Mouse (Mus musculus): Measurements from ENCODE around the gene Zfp558. TPM values are rescaled to one million over a fixed set of nuclear protein-coding genes. Genes with fewer than 3 reads are reported as not detected.
"Not testable (repeated sequence)": the region's sequence is repeated elsewhere in the genome, so short reads cannot be mapped to it uniquely, and the experiment has no call there.

Zfp558 gene
- polyA plus RNA-seq (2014; fragmentation: Nextera tagmentation; extraction: Ambion mirVana), result 37.8 and 44.3 TPM in 2 replicates

DNA sequence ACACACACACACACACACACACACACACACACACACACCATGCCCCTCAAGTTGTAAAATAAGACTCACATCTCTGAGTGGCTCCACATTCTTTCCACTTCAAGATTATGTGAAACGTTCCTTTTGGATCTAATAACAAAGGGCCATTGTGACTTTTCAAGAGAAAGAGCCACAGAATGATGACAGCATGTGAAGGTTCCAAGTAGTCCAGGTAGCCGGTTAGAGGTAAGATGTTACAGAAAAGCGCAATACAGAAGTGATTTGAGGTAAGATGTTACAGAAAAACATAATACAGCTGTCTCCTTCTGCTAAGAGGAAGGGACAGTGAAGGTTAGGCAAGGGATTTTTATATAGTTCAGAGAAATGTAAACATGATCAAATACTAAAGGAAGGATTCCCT lies at the start of gene Zfp558, which contains the start of gene Mbd3l1:
TSS of gene Zfp558 (minus strand) at position 101 of the 400 bp plus-strand sequence.
TSS of gene Mbd3l1 (plus strand) at position 192 of the 400 bp plus-strand sequence.
- Histone ChIP-seq H3K27ac (no peak within 1 kb of the TSS), H3K4me2 (replicated peaks) (no peak within 1 kb of the TSS), H3K27me3 (ENCODE audit: control insufficient read depth, insufficient read depth, low read length) (no peaks in the 10 kb centered on the region), H3K36me3 (replicated peaks; ENCODE audit: control insufficient read depth, insufficient read depth) (no peaks in the 10 kb centered on the region), H3K9me3 (ENCODE audit: control insufficient read depth, low read length) (no peaks in the 10 kb centered on the region), H3K9ac (no peak within 1 kb of the TSS), H3K4me1 (replicated peaks; ENCODE audit: control insufficient read depth, insufficient read depth, low read length) (peaks cover 5% of the 10 kb centered on the region), H3K4me3 (replicated peaks; ENCODE audit: low read length) (no peak within 1 kb of the TSS)
- DNase-seq (ENCODE audit: low spot score), result no peak
- 69% methylated on average over 3 of the region's 3 CpGs for WGBS
- ATAC-seq (ENCODE audit: low FRiP score), result no peak

DNA sequence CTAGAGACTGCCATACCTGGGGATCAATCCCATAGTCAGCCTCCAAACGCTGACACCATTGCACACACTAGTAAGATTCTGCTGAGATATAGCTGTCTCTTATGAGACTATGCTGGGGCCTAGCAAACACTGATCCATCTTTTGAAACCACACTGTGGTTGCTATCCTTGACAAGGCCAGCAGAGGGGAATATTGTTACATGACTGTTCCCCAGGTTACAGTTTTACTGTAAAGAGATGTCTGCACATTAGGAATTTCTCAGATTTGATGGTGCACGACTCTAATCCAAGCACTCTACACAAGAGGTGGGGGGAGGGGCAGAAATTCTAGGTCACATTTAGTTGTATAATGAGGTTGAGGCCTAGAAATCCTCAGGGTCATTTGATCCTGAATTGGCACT lies 30.0 kb upstream of the Zfp558 start:
- H3K4me3 ChIP-seq (replicated peaks; ENCODE audit: low read length), result no peak overlapping the region
- no peaks in the 10 kb centered on the region for H3K27me3 ChIP-seq (ENCODE audit: control insufficient read depth, insufficient read depth, low read length)
- no peak overlapping the region for H3K4me2 ChIP-seq (replicated peaks)
- H3K9me3 ChIP-seq (ENCODE audit: control insufficient read depth, low read length), result no peaks in the 10 kb centered on the region
- H3K4me1 ChIP-seq (replicated peaks; ENCODE audit: control insufficient read depth, insufficient read depth, low read length), result no peaks in the 10 kb centered on the region
- H3K9ac ChIP-seq, result no peak overlapping the region
- DNase-seq (ENCODE audit: low spot score) (peak; percentile 42), ATAC-seq (ENCODE audit: low FRiP score) (0 out of 2 replicates have a peak, but pooled peaks have one; percentile 37)
- H3K27ac ChIP-seq, result no peak overlapping the region
- WGBS, result 54% methylated on average over 2 of the region's 2 CpGs
- no peaks in the 10 kb centered on the region for H3K36me3 ChIP-seq (replicated peaks; ENCODE audit: control insufficient read depth, insufficient read depth)

DNA sequence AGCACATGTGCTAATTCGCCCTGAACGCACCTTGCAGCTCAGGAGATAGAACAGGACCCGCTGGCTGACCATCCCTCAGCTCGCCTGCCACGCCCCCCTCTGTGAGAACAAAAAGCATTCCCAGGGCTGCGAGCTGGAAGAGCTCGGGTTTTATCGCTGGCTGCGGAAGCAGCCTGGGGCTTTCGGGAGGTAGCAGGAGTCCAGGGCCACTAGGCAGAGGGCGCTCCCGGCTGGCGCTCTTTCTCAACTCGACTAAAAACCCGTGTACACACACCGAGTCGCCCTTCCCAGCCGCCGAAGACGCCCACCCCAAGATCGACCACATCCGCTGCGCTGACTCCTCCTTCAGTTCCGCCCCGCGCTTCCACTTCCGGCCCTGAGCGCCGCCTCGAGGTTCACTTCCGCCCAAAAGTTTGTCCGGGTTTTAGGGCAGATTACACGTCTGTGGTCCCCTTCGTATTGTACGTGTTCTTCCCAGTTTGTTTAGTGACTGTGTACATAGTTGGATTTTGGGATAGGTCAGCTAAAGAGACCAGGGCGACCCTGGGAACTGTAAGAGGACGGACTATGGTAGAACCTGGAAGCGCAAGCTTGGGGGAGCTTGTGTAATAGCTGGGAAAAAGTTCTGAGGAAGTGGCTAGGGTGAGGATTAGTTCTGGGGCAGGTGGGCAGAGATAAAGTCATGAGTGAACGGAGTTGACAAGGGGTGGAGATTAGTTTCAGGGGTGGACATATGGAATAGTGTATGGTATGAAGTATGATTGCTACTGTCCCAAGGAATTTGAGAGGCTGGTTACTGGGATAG lies 4.5 kb downstream of the Zfp558 start:
- 5% methylated on average over 39 of the region's 39 CpGs for WGBS

DNA sequence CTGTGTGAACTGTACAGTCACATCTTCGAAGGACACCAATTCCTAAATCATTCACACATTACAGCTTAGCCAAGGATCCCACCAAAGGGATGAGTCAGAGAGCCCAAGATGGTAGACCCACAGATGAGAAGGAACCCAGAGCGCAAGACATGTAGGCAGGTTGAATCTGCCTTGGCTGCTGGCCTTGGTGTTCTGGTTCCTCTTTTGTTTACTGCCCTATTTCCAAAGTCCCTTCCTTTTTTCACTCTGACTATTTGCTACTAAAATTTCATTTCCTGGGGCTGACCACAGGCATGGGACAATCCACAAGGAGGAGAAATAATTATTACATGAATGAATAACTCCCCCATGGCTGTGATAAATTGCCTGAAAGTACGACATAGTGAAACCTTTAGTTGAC lies 10.1 kb downstream of the Zfp558 start:
- no peak overlapping the region for H3K9ac ChIP-seq
- DNase-seq (ENCODE audit: low spot score) (no peak), ATAC-seq (ENCODE audit: low FRiP score) (no peak)
- 0 out of 2 replicates have a peak, but pooled peaks cover 9% of the 10 kb centered on the region for H3K9me3 ChIP-seq (ENCODE audit: control insufficient read depth, low read length)
- no peak overlapping the region for H3K4me2 ChIP-seq (replicated peaks)
- H3K27me3 ChIP-seq (ENCODE audit: control insufficient read depth, insufficient read depth, low read length), result no peaks in the 10 kb centered on the region
- H3K4me3 ChIP-seq (replicated peaks; ENCODE audit: low read length), result no peak overlapping the region
- no peak overlapping the region for H3K27ac ChIP-seq
- 96% methylated on average over 3 of the region's 3 CpGs for WGBS
- peaks cover 55% of the 10 kb centered on the region for H3K36me3 ChIP-seq (replicated peaks; ENCODE audit: control insufficient read depth, insufficient read depth)
- H3K4me1 ChIP-seq (replicated peaks; ENCODE audit: control insufficient read depth, insufficient read depth, low read length), result peaks cover 9% of the 10 kb centered on the region; the same call in 1 of the 2 replicates

More for the DNA sequence above, 4.5 kb downstream of the Zfp558 start:
- ATAC-seq (ENCODE audit: low FRiP score) (peak; percentile 97), DNase-seq (ENCODE audit: low spot score) (peak; percentile 87)
- peak overlapping the region; percentile 65 for H3K4me3 ChIP-seq (replicated peaks; ENCODE audit: low read length)
- H3K4me1 ChIP-seq (replicated peaks; ENCODE audit: control insufficient read depth, insufficient read depth, low read length), result peaks cover 14% of the 10 kb centered on the region
- H3K36me3 ChIP-seq (replicated peaks; ENCODE audit: control insufficient read depth, insufficient read depth), result peaks cover 8% of the 10 kb centered on the region
- peak overlapping the region; percentile 87 for H3K4me2 ChIP-seq (replicated peaks)
- H3K9me3 ChIP-seq (ENCODE audit: control insufficient read depth, low read length), result no peaks in the 10 kb centered on the region
- H3K27ac ChIP-seq, result peak overlapping the region; percentile 95
- no peaks in the 10 kb centered on the region for H3K27me3 ChIP-seq (ENCODE audit: control insufficient read depth, insufficient read depth, low read length)
- H3K9ac ChIP-seq, result peak overlapping the region; percentile 87

DNA sequence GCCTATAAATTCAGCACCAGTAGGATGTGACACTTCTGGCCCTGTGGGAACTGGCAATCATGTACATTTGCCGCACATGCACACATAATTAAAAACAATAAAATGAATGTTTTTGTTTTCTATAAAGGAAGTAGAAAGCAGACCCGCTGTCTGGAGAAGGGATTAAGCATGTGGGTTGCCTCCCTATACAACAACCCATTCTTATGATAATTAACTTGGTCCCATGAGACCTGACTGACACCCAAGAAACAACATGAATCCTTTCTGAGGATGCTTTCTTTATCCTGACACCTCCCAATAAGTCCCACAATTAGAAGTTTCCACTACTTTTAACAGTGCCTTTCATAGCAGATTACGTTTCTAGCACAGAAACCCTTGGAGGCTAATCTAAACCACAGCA lies 10.7 kb downstream of the Zfp558 start:
- Histone ChIP-seq H3K9me3 (ENCODE audit: control insufficient read depth, low read length) (0 out of 2 replicates have a peak, but pooled peaks cover 9% of the 10 kb centered on the region), H3K9ac (no peak overlapping the region), H3K27ac (no peak overlapping the region), H3K27me3 (ENCODE audit: control insufficient read depth, insufficient read depth, low read length) (no peaks in the 10 kb centered on the region), H3K4me2 (replicated peaks) (no peak overlapping the region), H3K4me1 (replicated peaks; ENCODE audit: control insufficient read depth, insufficient read depth, low read length) (peaks cover 9% of the 10 kb centered on the region; the same call in 1 of the 2 replicates), H3K4me3 (replicated peaks; ENCODE audit: low read length) (no peak overlapping the region), H3K36me3 (replicated peaks; ENCODE audit: control insufficient read depth, insufficient read depth) (peaks cover 61% of the 10 kb centered on the region)
- DNase-seq (ENCODE audit: low spot score) (no peak), ATAC-seq (ENCODE audit: low FRiP score) (no peak)
- 41% methylated on average over 3 of the region's 3 CpGs for WGBS

DNA sequence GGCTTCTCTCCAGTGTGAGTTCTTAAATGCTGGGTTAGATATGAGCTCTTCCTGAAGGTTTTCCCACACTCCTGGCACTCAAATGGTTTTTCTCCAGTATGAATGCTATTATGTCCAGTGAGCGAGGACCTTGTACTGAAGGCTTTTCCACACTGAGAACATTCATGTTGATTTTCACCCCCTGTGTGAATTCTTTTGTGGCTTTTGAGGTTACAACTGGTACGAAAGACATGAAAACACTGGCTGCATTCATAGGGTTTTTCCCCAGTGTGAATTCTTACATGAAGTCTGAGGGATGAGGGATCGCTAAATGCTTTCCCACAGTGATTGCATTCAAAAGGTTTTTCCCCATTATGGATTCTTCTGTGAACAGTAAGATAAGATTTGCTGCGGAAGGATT lies 21.5 kb downstream of the Zfp558 start:
- WGBS, result 85% methylated on average over 4 of the region's 4 CpGs

DNA sequence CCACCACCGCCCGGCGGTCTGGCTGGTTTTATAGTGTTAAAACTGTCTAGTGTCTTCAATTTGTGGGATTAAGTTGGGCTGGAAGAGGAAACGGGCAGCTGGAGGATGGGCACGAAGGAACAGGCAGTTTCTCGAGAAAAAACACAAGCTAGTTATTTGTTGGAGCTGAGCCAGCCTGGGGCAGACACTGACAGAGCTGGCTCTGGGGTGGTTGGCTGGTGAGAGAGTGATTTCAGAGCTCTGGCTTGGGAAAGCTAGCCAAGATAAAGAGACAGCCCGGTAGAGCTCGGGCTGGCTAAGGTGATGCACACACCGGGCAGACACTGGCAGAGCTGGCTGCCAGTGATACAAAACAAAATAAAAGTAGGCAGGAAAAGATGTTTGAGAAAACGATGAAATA lies 46.4 kb downstream of the Zfp558 start:
- no peaks in the 10 kb centered on the region for H3K9me3 ChIP-seq (ENCODE audit: control insufficient read depth, low read length)
- H3K36me3 ChIP-seq (replicated peaks; ENCODE audit: control insufficient read depth, insufficient read depth), result no peaks in the 10 kb centered on the region
- no peak overlapping the region for H3K4me3 ChIP-seq (replicated peaks; ENCODE audit: low read length)
- no peak overlapping the region for H3K27ac ChIP-seq
- no peak overlapping the region for H3K4me2 ChIP-seq (replicated peaks)
- 80% methylated on average over 10 of the region's 10 CpGs for WGBS
- H3K4me1 ChIP-seq (replicated peaks; ENCODE audit: control insufficient read depth, insufficient read depth, low read length), result no peaks in the 10 kb centered on the region
- H3K27me3 ChIP-seq (ENCODE audit: control insufficient read depth, insufficient read depth, low read length), result no peaks in the 10 kb centered on the region
- no peak overlapping the region for H3K9ac ChIP-seq
- ATAC-seq (ENCODE audit: low FRiP score) (no peak), DNase-seq (ENCODE audit: low spot score) (no peak)

More for the DNA sequence above, 21.5 kb downstream of the Zfp558 start:
- H3K9me3 ChIP-seq (ENCODE audit: control insufficient read depth, low read length), result peaks cover 21% of the 10 kb centered on the region
- H3K27ac ChIP-seq, result no peak overlapping the region
- no peaks in the 10 kb centered on the region for H3K4me1 ChIP-seq (replicated peaks; ENCODE audit: control insufficient read depth, insufficient read depth, low read length)
- H3K27me3 ChIP-seq (ENCODE audit: control insufficient read depth, insufficient read depth, low read length), result no peaks in the 10 kb centered on the region
- no peak overlapping the region for H3K9ac ChIP-seq
- H3K4me2 ChIP-seq (replicated peaks), result no peak overlapping the region
- H3K4me3 ChIP-seq (replicated peaks; ENCODE audit: low read length), result no peak overlapping the region
- ATAC-seq (ENCODE audit: low FRiP score) (no peak), DNase-seq (ENCODE audit: low spot score) (no peak)
- H3K36me3 ChIP-seq (replicated peaks; ENCODE audit: control insufficient read depth, insufficient read depth), result peaks cover 66% of the 10 kb centered on the region

DNA sequence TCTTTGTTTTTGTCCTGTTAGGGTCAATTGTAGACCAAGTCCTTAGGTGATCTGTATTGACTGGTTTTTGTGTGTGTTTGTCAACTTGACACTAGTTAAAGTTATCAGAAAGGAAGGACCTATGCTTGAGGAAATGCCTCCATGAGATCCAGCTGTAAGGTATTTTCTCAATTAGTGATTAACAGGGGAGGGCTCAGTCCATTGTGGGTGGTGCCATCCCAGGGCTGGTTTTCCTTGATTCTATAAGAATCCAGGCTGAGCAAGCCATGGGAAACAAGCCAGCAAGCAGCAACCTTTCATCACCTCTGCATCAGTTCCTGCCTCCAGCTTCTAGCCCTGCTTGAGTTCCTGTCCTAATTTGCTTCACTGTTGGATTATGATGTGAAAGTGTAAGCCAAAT lies 47.7 kb downstream of the Zfp558 start, which contains the start of gene Mbd3l2:
TSS of gene Mbd3l2 (plus strand) at position 301 of the 400 bp plus-strand sequence.
- no peak for ATAC-seq (ENCODE audit: low FRiP score)
- H3K4me3 ChIP-seq (replicated peaks; ENCODE audit: low read length), result no peak within 1 kb of the TSS
- H3K4me1 ChIP-seq (replicated peaks; ENCODE audit: control insufficient read depth, insufficient read depth, low read length), result no peaks in the 10 kb centered on the region
- no peaks in the 10 kb centered on the region for H3K9me3 ChIP-seq (ENCODE audit: control insufficient read depth, low read length)
- no peak for DNase-seq (ENCODE audit: low spot score)
- H3K36me3 ChIP-seq (replicated peaks; ENCODE audit: control insufficient read depth, insufficient read depth), result no peaks in the 10 kb centered on the region
- no peak within 1 kb of the TSS for H3K9ac ChIP-seq
- no peaks in the 10 kb centered on the region for H3K27me3 ChIP-seq (ENCODE audit: control insufficient read depth, insufficient read depth, low read length)
- no peak within 1 kb of the TSS for H3K27ac ChIP-seq
- H3K4me2 ChIP-seq (replicated peaks), result no peak within 1 kb of the TSS

DNA sequence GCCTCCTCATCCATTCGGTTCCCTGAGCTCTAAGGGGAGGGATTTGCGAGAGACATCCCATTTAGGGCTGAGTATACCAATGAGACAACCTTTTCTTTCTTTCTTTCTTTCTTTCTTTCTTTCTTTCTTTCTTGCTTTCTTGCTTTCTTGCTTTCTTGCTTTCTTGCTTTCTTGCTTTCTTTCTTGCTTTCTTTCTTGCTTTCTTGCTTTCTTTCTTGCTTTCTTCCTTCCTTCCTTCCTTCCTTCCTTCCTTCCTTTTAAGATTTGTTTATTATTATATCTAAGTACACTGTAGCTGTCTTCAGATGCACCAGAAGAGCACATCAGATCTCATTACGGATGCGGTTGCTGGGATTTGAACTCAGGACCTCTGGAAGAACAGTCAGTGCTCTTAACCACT lies 65.7 kb downstream of the Zfp558 start:
- not testable (repeated sequence) for DNase-seq (ENCODE audit: low spot score); ATAC-seq (ENCODE audit: low FRiP score); H3K4me2 ChIP-seq (replicated peaks); H3K9ac ChIP-seq; H3K36me3 ChIP-seq (replicated peaks; ENCODE audit: control insufficient read depth, insufficient read depth); H3K9me3 ChIP-seq (ENCODE audit: control insufficient read depth, low read length); H3K4me3 ChIP-seq (replicated peaks; ENCODE audit: low read length); H3K27me3 ChIP-seq (ENCODE audit: control insufficient read depth, insufficient read depth, low read length); H3K4me1 ChIP-seq (replicated peaks; ENCODE audit: control insufficient read depth, insufficient read depth, low read length); H3K27ac ChIP-seq
- WGBS, result 90% methylated on average over 4 of the region's 4 CpGs

All from hindbrain, embryonic 14.5 days (tissue).